Mouse (Mus musculus): ENCODE data around the gene Il16. TPM values are rescaled to one million over a fixed set of nuclear protein-coding genes. Genes with fewer than 3 reads are reported as not detected.

Gene Il16
- polyA plus RNA-seq, 1 experiment from 2014 or later, result 0.55 TPM

DNA sequence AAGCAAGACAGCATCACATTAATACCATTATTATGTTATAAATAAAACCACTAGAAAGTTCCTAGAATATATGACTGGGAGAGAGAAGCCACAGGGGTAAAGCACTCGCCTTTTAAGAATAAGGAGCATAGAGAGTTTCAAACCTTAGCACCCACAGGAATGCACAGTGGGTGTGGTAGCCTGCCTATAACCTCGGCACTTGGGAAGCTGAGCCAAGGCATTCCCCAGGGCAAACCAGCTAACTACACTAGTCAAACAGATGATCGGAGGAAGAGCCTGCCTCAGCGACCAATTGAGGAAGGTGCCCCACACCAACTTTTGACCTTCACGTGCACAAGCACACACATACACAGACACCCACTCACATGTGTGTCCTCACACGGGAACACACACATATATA is 14.2 kb downstream of the Il16 start:
- H3K4me2 ChIP-seq (ENCODE audit: low read depth, low read length), result no peak overlapping the region
- H3K36me3 ChIP-seq (ENCODE audit: control insufficient read depth, insufficient read depth, low read length), result no peaks in the 10 kb centered on the region
- H3K9ac ChIP-seq (replicated peaks; ENCODE audit: low read depth, low read length), result no peak overlapping the region
- ATAC-seq (ENCODE audit: low read depth), result no peak
- H3K27ac ChIP-seq (ENCODE audit: low read depth, low read length), result no peak overlapping the region
- H3K4me1 ChIP-seq (ENCODE audit: control insufficient read depth, insufficient read depth, low read length), result no peaks in the 10 kb centered on the region
- WGBS, result 91% methylated on average over 6 of the region's 6 CpGs
- no peaks in the 10 kb centered on the region for H3K27me3 ChIP-seq (ENCODE audit: control insufficient read depth, insufficient read depth, low read length)
- H3K9me3 ChIP-seq (ENCODE audit: control insufficient read depth, low read length), result no peaks in the 10 kb centered on the region
- no peak overlapping the region for H3K4me3 ChIP-seq (ENCODE audit: low read depth, low read length)

GRCm38 (mm10) chr7:83726936-83727632 is 18.4 kb downstream of the Il16 start:
- no peaks in the 10 kb centered on the region for H3K36me3 ChIP-seq (ENCODE audit: control insufficient read depth, insufficient read depth, low read length)
- no peaks in the 10 kb centered on the region for H3K4me1 ChIP-seq (ENCODE audit: control insufficient read depth, insufficient read depth, low read length)
- WGBS, result 63% methylated on average over 5 of the region's 5 CpGs
- no peak overlapping the region for H3K27ac ChIP-seq (ENCODE audit: low read depth, low read length)
- H3K4me3 ChIP-seq (ENCODE audit: low read depth, low read length), result no peak overlapping the region
- no peak overlapping the region for H3K4me2 ChIP-seq (ENCODE audit: low read depth, low read length)
- H3K9ac ChIP-seq (replicated peaks; ENCODE audit: low read depth, low read length), result no peak overlapping the region
- H3K9me3 ChIP-seq (ENCODE audit: control insufficient read depth, low read length), result no peaks in the 10 kb centered on the region
- H3K27me3 ChIP-seq (ENCODE audit: control insufficient read depth, insufficient read depth, low read length), result no peaks in the 10 kb centered on the region
- ATAC-seq (ENCODE audit: low read depth), result no peak

GRCm38 (mm10) chr7:83725801-83726200 is 19.7 kb downstream of the Il16 start:
- Histone ChIP-seq H3K27me3 (ENCODE audit: control insufficient read depth, insufficient read depth, low read length) (no peaks in the 10 kb centered on the region), H3K27ac (ENCODE audit: low read depth, low read length) (no peak overlapping the region), H3K9ac (replicated peaks; ENCODE audit: low read depth, low read length) (no peak overlapping the region), H3K9me3 (ENCODE audit: control insufficient read depth, low read length) (no peaks in the 10 kb centered on the region), H3K4me1 (ENCODE audit: control insufficient read depth, insufficient read depth, low read length) (no peaks in the 10 kb centered on the region), H3K36me3 (ENCODE audit: control insufficient read depth, insufficient read depth, low read length) (no peaks in the 10 kb centered on the region), H3K4me2 (ENCODE audit: low read depth, low read length) (no peak overlapping the region), H3K4me3 (ENCODE audit: low read depth, low read length) (no peak overlapping the region)
- no peak for ATAC-seq (ENCODE audit: low read depth)

GRCm38 (mm10) chr7:83724541-83724940 is 21.0 kb downstream of the Il16 start:
- no peak overlapping the region for H3K9ac ChIP-seq (replicated peaks; ENCODE audit: low read depth, low read length)
- no peaks in the 10 kb centered on the region for H3K4me1 ChIP-seq (ENCODE audit: control insufficient read depth, insufficient read depth, low read length)
- no peaks in the 10 kb centered on the region for H3K9me3 ChIP-seq (ENCODE audit: control insufficient read depth, low read length)
- H3K27ac ChIP-seq (ENCODE audit: low read depth, low read length), result no peak overlapping the region
- H3K27me3 ChIP-seq (ENCODE audit: control insufficient read depth, insufficient read depth, low read length), result no peaks in the 10 kb centered on the region
- no peaks in the 10 kb centered on the region for H3K36me3 ChIP-seq (ENCODE audit: control insufficient read depth, insufficient read depth, low read length)
- WGBS, result 50% methylated on average over 2 of the region's 2 CpGs
- no peak overlapping the region for H3K4me2 ChIP-seq (ENCODE audit: low read depth, low read length)
- no peak overlapping the region for H3K4me3 ChIP-seq (ENCODE audit: low read depth, low read length)
- ATAC-seq (ENCODE audit: low read depth), result no peak

DNA sequence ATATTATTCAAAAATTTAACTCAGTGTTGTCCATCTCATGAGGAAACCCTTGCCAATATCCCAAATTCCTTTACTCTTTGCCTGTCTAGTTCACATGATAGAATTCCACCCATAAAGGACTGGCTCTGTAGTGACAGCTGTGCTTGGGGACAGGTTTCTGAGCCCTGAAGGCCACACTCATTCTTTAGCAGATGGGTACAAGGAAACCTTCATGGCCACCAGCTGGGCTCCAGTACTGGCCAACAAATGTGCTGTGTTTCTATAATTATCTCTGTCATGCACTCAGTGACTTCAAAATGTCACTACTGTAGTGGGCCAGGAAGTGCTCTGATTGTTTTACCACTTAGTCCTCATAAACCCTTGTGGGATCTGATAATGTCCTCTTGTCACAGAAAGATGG is 21.6 kb downstream of the Il16 start:
- no peaks in the 10 kb centered on the region for H3K27me3 ChIP-seq (ENCODE audit: control insufficient read depth, insufficient read depth, low read length)
- no peak overlapping the region for H3K9ac ChIP-seq (replicated peaks; ENCODE audit: low read depth, low read length)
- H3K4me1 ChIP-seq (ENCODE audit: control insufficient read depth, insufficient read depth, low read length), result no peaks in the 10 kb centered on the region
- H3K27ac ChIP-seq (ENCODE audit: low read depth, low read length), result no peak overlapping the region
- ATAC-seq (ENCODE audit: low read depth), result no peak
- no peaks in the 10 kb centered on the region for H3K9me3 ChIP-seq (ENCODE audit: control insufficient read depth, low read length)
- no peak overlapping the region for H3K4me3 ChIP-seq (ENCODE audit: low read depth, low read length)
- no peaks in the 10 kb centered on the region for H3K36me3 ChIP-seq (ENCODE audit: control insufficient read depth, insufficient read depth, low read length)
- H3K4me2 ChIP-seq (ENCODE audit: low read depth, low read length), result no peak overlapping the region

- H3K27me3 ChIP-seq (ENCODE audit: control insufficient read depth, insufficient read depth, low read length), result no peaks in the 10 kb centered on the region
- 95% methylated on average over 8 of the region's 8 CpGs for WGBS
- no peak overlapping the region for H3K4me2 ChIP-seq (ENCODE audit: low read depth, low read length)
- H3K36me3 ChIP-seq (ENCODE audit: control insufficient read depth, insufficient read depth, low read length), result no peaks in the 10 kb centered on the region
- H3K4me1 ChIP-seq (ENCODE audit: control insufficient read depth, insufficient read depth, low read length), result no peaks in the 10 kb centered on the region
- ATAC-seq (ENCODE audit: low read depth), result no peak
- H3K4me3 ChIP-seq (ENCODE audit: low read depth, low read length), result no peak overlapping the region
- no peak overlapping the region for H3K27ac ChIP-seq (ENCODE audit: low read depth, low read length)
- no peak overlapping the region for H3K9ac ChIP-seq (replicated peaks; ENCODE audit: low read depth, low read length)
- H3K9me3 ChIP-seq (ENCODE audit: control insufficient read depth, low read length), result no peaks in the 10 kb centered on the region
These were observed 22.3 kb downstream of the Il16 start for GRCm38 (mm10) chr7:83723221-83723620.

DNA sequence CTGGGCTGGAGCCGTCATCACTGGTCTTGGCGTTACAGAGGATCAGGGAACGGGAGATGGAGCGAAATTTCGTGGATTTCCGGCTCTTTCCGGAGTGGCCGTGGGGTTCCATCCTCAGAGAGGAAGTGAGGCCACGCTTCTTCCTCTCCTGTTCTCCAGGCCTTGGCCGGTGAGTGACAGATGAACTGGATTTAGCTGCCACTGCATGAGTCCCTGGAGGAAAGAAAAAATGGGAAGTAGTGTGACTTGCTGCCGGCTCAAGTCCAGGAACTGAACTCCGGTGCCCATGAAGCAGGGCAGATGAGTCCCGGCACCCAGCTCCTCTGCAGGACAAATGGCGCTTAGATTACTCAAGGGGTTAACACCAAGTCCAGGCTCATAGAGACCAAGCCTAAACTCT is 23.0 kb downstream of the Il16 start:
- no peaks in the 10 kb centered on the region for H3K9me3 ChIP-seq (ENCODE audit: control insufficient read depth, low read length)
- no peaks in the 10 kb centered on the region for H3K4me1 ChIP-seq (ENCODE audit: control insufficient read depth, insufficient read depth, low read length)
- H3K4me2 ChIP-seq (ENCODE audit: low read depth, low read length), result no peak overlapping the region
- no peaks in the 10 kb centered on the region for H3K36me3 ChIP-seq (ENCODE audit: control insufficient read depth, insufficient read depth, low read length)
- no peaks in the 10 kb centered on the region for H3K27me3 ChIP-seq (ENCODE audit: control insufficient read depth, insufficient read depth, low read length)
- no peak overlapping the region for H3K9ac ChIP-seq (replicated peaks; ENCODE audit: low read depth, low read length)
- no peak for ATAC-seq (ENCODE audit: low read depth)
- H3K27ac ChIP-seq (ENCODE audit: low read depth, low read length), result no peak overlapping the region
- WGBS, result 90% methylated on average over 14 of the region's 14 CpGs
- H3K4me3 ChIP-seq (ENCODE audit: low read depth, low read length), result no peak overlapping the region

GRCm38 (mm10) chr7:83720231-83720630 is 25.3 kb downstream of the Il16 start:
- Histone ChIP-seq H3K36me3 (ENCODE audit: control insufficient read depth, insufficient read depth, low read length) (no peaks in the 10 kb centered on the region), H3K9me3 (ENCODE audit: control insufficient read depth, low read length) (no peaks in the 10 kb centered on the region), H3K27ac (ENCODE audit: low read depth, low read length) (no peak overlapping the region), H3K4me3 (ENCODE audit: low read depth, low read length) (no peak overlapping the region), H3K4me2 (ENCODE audit: low read depth, low read length) (no peak overlapping the region), H3K9ac (replicated peaks; ENCODE audit: low read depth, low read length) (no peak overlapping the region), H3K4me1 (ENCODE audit: control insufficient read depth, insufficient read depth, low read length) (no peaks in the 10 kb centered on the region), H3K27me3 (ENCODE audit: control insufficient read depth, insufficient read depth, low read length) (no peaks in the 10 kb centered on the region)
- no peak for ATAC-seq (ENCODE audit: low read depth)
- WGBS, result 92% methylated on average over 8 of the region's 8 CpGs

- Histone ChIP-seq H3K9me3 (ENCODE audit: control insufficient read depth, low read length) (no peaks in the 10 kb centered on the region), H3K27me3 (ENCODE audit: control insufficient read depth, insufficient read depth, low read length) (no peaks in the 10 kb centered on the region), H3K36me3 (ENCODE audit: control insufficient read depth, insufficient read depth, low read length) (no peaks in the 10 kb centered on the region), H3K4me3 (ENCODE audit: low read depth, low read length) (no peak overlapping the region), H3K4me1 (ENCODE audit: control insufficient read depth, insufficient read depth, low read length) (no peaks in the 10 kb centered on the region), H3K27ac (ENCODE audit: low read depth, low read length) (no peak overlapping the region), H3K4me2 (ENCODE audit: low read depth, low read length) (no peak overlapping the region), H3K9ac (replicated peaks; ENCODE audit: low read depth, low read length) (no peak overlapping the region)
- no peak for ATAC-seq (ENCODE audit: low read depth)
- WGBS, result 64% methylated on average over 5 of the region's 5 CpGs
These were observed 28.4 kb downstream of the Il16 start for GRCm38 (mm10) chr7:83717021-83717725.

Data from neural tube, embryonic 14.5 days (tissue).